Mouse (Mus musculus) brain, adult 2 months (tissue): ENCODE measurements at regions not wholly inside any gene's neighbourhood (a gene's known extent, or its start where the extent isn't known, plus 50 kb on each side); places are given as distances from the start of the nearest gene placed in this dataset.
"Not testable (repeated sequence)": the region's sequence is repeated elsewhere in the genome, so short reads cannot be mapped to it uniquely, and the experiment has no call there.

Experiments used
- DNase-seq: peaks from one replicate; pipeline ENCODE4 v3.0.0; 2011; ENCODE audit warnings: low read depth, low spot score

GRCm38 (mm10) chr3:3302657-3303056, 2447.9 kb upstream of the Gm8797 start:
- DNase-seq: peak; percentile 23

GRCm38 (mm10) chr3:3308461-3308860, 2442.1 kb upstream of the Gm8797 start:
- DNase-seq: peak; percentile 0

- DNase-seq: no peak
These were observed 2441.6 kb upstream of the Gm8797 start for GRCm38 (mm10) chr3:3308996-3309395.

GRCm38 (mm10) chr3:3310811-3311210, 2439.8 kb upstream of the Gm8797 start:
- DNase-seq: peak; percentile 39

- DNase-seq: no peak
These were observed 2401.0 kb upstream of the Gm8797 start for GRCm38 (mm10) chr3:3349634-3350033.

GRCm38 (mm10) chr3:3370859-3371258, 2379.7 kb upstream of the Gm8797 start:
- DNase-seq: not testable (repeated sequence)

GRCm38 (mm10) chr3:3388056-3388770, 2362.4 kb upstream of the Gm8797 start:
- DNase-seq: no peak
